Mouse (Mus musculus): Measurements from ENCODE around the gene Gcnt7. TPM values are rescaled to one million over a fixed set of nuclear protein-coding genes. Genes with fewer than 3 reads are reported as not detected.

The Gcnt7 gene
- polyA plus RNA-seq, 1 experiment from 2014 or later: 1.4 TPM

Other genes starting within 250 kb of the Gcnt7 start
- not detected in 2 replicates for gene Mc3r, start 210.1 kb downstream of the Gcnt7 start, polyA plus RNA-seq (2015; fragmentation: Nextera tagmentation; extraction: Ambion mirVana)
- 18.3 and 23.0 TPM in 2 replicates for gene Fam210b, start 113.0 kb downstream of the Gcnt7 start, polyA plus RNA-seq (2015; fragmentation: Nextera tagmentation; extraction: Ambion mirVana)
- gene Aurka, start 88.1 kb downstream of the Gcnt7 start, polyA plus RNA-seq (2015; fragmentation: Nextera tagmentation; extraction: Ambion mirVana): 91.0 and 95.0 TPM in 2 replicates
- gene Cstf1, start 87.9 kb downstream of the Gcnt7 start, polyA plus RNA-seq (2015; fragmentation: Nextera tagmentation; extraction: Ambion mirVana): 34.9 and 38.8 TPM in 2 replicates
- 0.12 and 0.22 TPM in 2 replicates for gene Cass4, start 64.8 kb downstream of the Gcnt7 start, polyA plus RNA-seq (2015; fragmentation: Nextera tagmentation; extraction: Ambion mirVana)
- 69.3 and 69.4 TPM in 2 replicates for gene Rtf2, start 18.0 kb downstream of the Gcnt7 start, polyA plus RNA-seq (2015; fragmentation: Nextera tagmentation; extraction: Ambion mirVana)
- gene Fam209, start 13.9 kb upstream of the Gcnt7 start, polyA plus RNA-seq (2015; fragmentation: Nextera tagmentation; extraction: Ambion mirVana): 0.19 TPM in 1 of 2 replicates, not detected in the other
- 4.1 and 6.0 TPM in 2 replicates for gene Tfap2c, start 91.0 kb upstream of the Gcnt7 start, polyA plus RNA-seq (2015; fragmentation: Nextera tagmentation; extraction: Ambion mirVana)